In the genomic region with DNA sequence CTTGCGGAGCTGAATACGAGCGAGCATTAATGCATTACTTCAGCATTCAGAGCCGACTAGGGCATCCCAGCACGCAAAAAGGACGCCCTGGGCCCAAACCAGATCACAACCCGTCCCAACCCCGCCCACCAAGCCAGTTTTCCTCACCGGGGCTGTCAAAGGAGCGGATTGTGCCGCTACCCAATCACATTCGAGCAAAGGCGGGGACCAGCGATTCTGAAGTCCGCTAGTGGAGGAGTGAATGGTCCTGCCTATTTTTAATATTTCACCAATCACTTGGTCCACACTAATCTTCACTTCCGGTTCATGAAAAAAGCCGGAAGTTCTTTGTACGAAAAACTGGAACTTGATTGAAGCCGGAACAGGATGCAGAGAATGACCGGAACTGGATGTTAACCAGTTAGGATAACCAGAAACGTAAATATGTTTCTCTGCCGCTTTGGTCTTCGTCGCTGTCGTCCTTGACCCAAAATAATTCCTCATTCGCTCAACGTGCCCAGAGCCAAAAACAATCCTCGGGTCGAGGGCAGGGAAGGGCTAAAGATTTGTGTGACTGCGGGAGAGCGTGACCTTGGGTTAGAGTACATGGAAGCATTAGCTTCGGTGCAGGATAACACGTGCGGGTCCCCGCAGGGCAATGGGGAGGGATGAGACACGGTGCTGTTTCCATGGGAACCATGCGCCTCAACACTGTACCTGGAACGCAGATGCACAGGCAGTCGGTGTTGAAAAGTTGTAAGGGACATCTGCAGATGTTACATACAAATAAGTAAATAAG, we compare ENCODE assay signal across 1 mouse cellular context.
TF ChIP-seq lines count a peak whose summit lies in the region.

BC025920 (plus strand) TSS at position 297 of the 778 bp plus-strand sequence.

TF ChIP-seq in MEL, 35 proteins besides CTCF, POLR2A, EP300 and RAD21 (continued from another document):
- TF ChIP-seq SIN3A (IDR thresholded peaks at IDR 0.05; ENCODE audit: low read length) (peak; percentile 76; the same call in 1 of the 2 replicates), TBP (IDR thresholded peaks at IDR 0.05; ENCODE audit: low read depth, low read length) (peak; percentile 72; the same call in 1 of the 2 replicates), KAT2A (conservative IDR thresholded peaks at IDR 0.05; ENCODE audit: low read depth, low read length) (peak; percentile 79), TAL1 (IDR thresholded peaks at IDR 0.05; ENCODE audit: low read length) (no peak), ETS1 (IDR thresholded peaks at IDR 0.05; ENCODE audit: low read depth, low read length) (peak; percentile 66; the same call in 1 of the 2 replicates), CHD2 (IDR thresholded peaks at IDR 0.05; ENCODE audit: low read length) (peak; percentile 84), E2F4 (IDR thresholded peaks at IDR 0.05; ENCODE audit: borderline replicate concordance, low read depth, low read length) (no peak), POLR2AphosphoS5 (IDR thresholded peaks at IDR 0.05; ENCODE audit: borderline replicate concordance, low read depth, low read length) (no peak), RCOR1 (IDR thresholded peaks at IDR 0.05; ENCODE audit: low read depth, low read length) (peak; percentile 13; the same call in 1 of the 2 replicates), USF2 (IDR thresholded peaks at IDR 0.05; ENCODE audit: borderline replicate concordance in 1 of 2, insufficient read depth in 1 of 2, low read depth in 1 of 2, low read length in 2 of 2) (no peak), MEF2A (IDR thresholded peaks at IDR 0.05; ENCODE audit: extremely low read depth, insufficient replicate concordance, low read depth, low read length, poor library complexity, severe bottlenecking) (no peak)
